Mouse (Mus musculus) small intestine, adult 2 months (tissue): ENCODE measurements around the gene Cemip. TPM values are rescaled to one million over a fixed set of nuclear protein-coding genes. Genes with fewer than 3 reads are reported as not detected.
A peak's percentile ranks its signal among the peaks of the same experiment; 100 is the strongest.

Experiments
- H3K27ac ChIP-seq: fragments of 200-500 bp; 2 replicates; pipeline ENCODE4 v1.5.1; 2012; ENCODE audit warnings: low read depth, low read length, control low read depth, inconsistent platforms; ENCODE audit not compliant: insufficient read depth
- H3K27me3 ChIP-seq: fragments of 200-500 bp; 2 replicates; pipeline ENCODE4 v1.6.1; 2012; ENCODE audit warnings: mild to moderate bottlenecking, moderate library complexity, low read length, inconsistent platforms; ENCODE audit not compliant: control insufficient read depth, insufficient read depth
- H3K36me3 ChIP-seq: fragments of 200-500 bp; 2 replicates; pipeline ENCODE4 v1.6.1; 2012; ENCODE audit warnings: mild to moderate bottlenecking, low read length, control low read depth, inconsistent platforms; ENCODE audit not compliant: control insufficient read depth, insufficient read depth
- H3K4me1 ChIP-seq: fragments of 200-500 bp; 2 replicates; pipeline ENCODE4 v1.6.1; 2012; ENCODE audit warnings: low read length, inconsistent platforms, mixed read lengths; ENCODE audit not compliant: control insufficient read depth, insufficient read depth, insufficient read length
- H3K4me3 ChIP-seq: fragments of 200-500 bp; 2 replicates; pipeline ENCODE4 v1.5.1; 2012; ENCODE audit warnings: low read depth, mild to moderate bottlenecking, control low read depth, inconsistent platforms, low read length, moderate library complexity
- CTCF ChIP-seq: fragments of 200-500 bp; IDR thresholded peaks from 2 replicates; pipeline ENCODE4 v1.5.1; 2012; ENCODE audit warnings: low read depth, mild to moderate bottlenecking, control low read depth, inconsistent platforms, low read length, moderate library complexity, mixed read lengths; ENCODE audit not compliant: insufficient replicate concordance, insufficient read length; ENCODE audit errors: extremely low read depth
- POLR2A ChIP-seq: fragments of 200-500 bp; IDR thresholded peaks from 2 replicates; pipeline ENCODE4 v1.6.1; 2012; ENCODE audit warnings: low read depth, mild to moderate bottlenecking, control low read depth, inconsistent platforms, low read length, moderate library complexity
- WGBS: fragments of 180-500 bp; shearing (Covaris S2); methylation state at CpG from one replicate; pipeline ENCODE4 v1.1.7; 2018; 5-methylcytosine and 5-hydroxymethylcytosine counted together
- polyA plus RNA-seq: library from polyadenylated mRNA; depleted of rRNA; stranded (reverse); fragments of >200 nt; gene quantifications from 2 replicates; pipeline ENCODE4 v1.2.3, GENCODE M21; 2012

Cemip gene
- polyA plus RNA-seq, 1 experiment = 0.27 TPM

DNA sequence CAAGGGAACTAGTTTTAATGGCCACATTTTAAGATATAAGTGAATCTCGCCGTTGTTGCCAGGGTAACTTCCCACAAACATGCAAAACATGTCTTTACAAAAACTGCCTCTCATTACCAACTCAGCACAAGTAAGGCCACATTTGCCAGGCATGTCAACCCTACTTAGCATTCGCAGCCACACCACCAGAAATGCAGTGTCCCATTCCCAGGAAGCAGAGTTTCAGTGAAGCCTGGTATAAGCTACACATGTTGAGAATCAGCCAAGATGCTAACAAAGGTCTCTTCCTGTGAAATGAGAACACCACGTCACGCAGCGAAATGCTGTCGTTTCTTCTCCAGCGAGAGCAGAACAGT lies 26.7 kb upstream of the Cemip start:
- H3K36me3 ChIP-seq = peaks cover 40% of the 10 kb centered on the region
- H3K27ac ChIP-seq = no peak overlapping the region
- TF ChIP-seq POLR2A = no peak
- TF ChIP-seq CTCF = no peak
- 84% methylated on average over 8 of the region's 8 CpGs for WGBS
- no peaks in the 10 kb centered on the region for H3K27me3 ChIP-seq
- peaks cover 26% of the 10 kb centered on the region for H3K4me1 ChIP-seq
- H3K4me3 ChIP-seq = no peak overlapping the region

DNA sequence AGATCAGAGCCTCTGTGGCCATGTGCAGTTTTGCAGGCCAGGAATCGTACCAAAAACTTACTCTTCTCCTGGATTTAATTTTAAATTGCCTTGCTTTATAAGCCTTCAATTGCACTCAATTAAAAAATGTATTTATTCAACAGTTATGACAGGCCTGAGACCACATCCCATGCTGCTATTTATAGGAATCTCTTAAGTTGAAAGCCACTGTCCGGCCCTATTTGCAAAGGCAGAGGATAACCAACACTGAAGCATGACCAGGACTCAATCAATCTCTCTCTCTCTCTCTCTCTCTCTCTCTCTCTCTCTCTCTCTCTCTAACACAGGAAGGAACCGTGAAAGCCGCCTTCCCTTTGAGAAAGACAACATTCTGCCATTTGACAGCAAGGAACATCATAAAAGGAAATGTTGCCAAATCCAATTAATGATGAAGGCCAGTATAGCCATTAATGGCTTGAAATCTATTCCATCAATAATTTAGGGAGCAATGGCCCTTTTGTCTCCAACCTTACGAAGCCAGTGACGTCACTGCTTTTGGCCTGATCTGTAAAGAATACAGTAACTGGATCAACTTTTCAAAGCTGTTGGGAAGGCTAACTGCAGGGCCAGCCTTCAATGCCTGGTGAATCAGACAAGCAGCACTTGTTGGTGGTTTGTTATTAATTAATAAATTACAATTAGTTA lies 26.2 kb upstream of the Cemip start:
- H3K36me3 ChIP-seq = peaks cover 40% of the 10 kb centered on the region
- peaks cover 22% of the 10 kb centered on the region for H3K4me1 ChIP-seq
- H3K4me3 ChIP-seq = no peak overlapping the region
- no peaks in the 10 kb centered on the region for H3K27me3 ChIP-seq
- 49% methylated on average over 6 of the region's 6 CpGs for WGBS
- no peak overlapping the region for H3K27ac ChIP-seq
- TF ChIP-seq POLR2A (no peak), CTCF (no peak)

DNA sequence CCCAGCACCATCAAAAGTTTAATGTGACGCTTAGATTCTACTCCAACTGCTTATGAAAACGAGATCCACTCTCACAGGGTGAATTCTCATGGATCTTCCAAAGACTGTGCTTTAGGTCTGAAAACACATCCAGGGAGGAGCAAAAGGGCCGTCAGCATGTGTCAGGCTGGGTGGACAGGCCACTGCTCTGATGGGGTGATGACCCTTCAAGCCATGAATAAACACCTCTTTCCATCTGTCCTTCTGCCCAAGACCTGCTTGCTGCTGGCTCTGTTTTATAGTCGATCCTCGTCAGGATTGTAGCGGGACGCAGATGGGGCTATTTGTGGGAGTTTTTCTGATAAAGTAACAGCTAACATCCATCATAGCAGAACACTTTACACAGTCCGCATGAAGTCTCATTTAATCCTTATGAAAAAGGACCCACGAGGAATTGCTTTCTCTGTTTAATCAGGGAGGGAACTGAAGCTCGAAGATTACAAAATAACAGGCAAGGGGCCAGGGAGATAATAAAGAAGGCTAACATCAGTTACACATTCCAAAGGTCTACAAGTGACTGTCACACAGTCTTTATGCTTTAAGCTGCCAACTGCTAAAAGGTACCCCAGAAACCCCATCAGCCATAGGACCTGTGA lies 25.5 kb upstream of the Cemip start:
- WGBS = 38% methylated on average over 10 of the region's 10 CpGs
- H3K4me3 ChIP-seq = no peak overlapping the region
- H3K4me1 ChIP-seq = peaks cover 17% of the 10 kb centered on the region
- no peaks in the 10 kb centered on the region for H3K27me3 ChIP-seq
- peaks cover 40% of the 10 kb centered on the region for H3K36me3 ChIP-seq
- H3K27ac ChIP-seq = peak overlapping the region; percentile 31; the same call in 1 of the 2 replicates
- no peak for TF ChIP-seq CTCF
- no peak for TF ChIP-seq POLR2A

DNA sequence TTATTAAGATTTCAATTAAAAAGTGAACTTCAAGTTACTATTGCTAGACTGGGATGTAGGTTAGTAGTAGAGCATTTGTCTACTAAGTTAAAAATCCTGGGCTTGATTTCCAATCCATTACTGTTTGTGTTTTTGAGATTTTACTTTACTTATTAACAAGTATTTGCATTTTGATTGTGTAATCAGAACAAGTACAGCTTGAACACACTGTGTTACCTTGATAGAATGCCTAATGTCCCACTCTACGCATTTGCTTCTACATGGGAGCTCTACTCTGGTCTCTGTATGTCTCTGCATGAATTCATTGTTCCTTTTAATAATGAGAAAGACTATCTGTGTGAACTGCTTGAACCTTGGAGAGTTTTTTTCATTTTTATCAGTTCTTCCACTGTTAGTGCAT lies 20.6 kb upstream of the Cemip start:
- TF ChIP-seq POLR2A (no peak), CTCF (no peak)
- Histone ChIP-seq H3K27me3 (no peaks in the 10 kb centered on the region), H3K4me1 (peaks cover 6% of the 10 kb centered on the region; the same call in 1 of the 2 replicates), H3K27ac (no peak overlapping the region), H3K4me3 (no peak overlapping the region), H3K36me3 (peaks cover 24% of the 10 kb centered on the region)
- WGBS = 92% methylated on average over 1 of the region's 1 CpGs

DNA sequence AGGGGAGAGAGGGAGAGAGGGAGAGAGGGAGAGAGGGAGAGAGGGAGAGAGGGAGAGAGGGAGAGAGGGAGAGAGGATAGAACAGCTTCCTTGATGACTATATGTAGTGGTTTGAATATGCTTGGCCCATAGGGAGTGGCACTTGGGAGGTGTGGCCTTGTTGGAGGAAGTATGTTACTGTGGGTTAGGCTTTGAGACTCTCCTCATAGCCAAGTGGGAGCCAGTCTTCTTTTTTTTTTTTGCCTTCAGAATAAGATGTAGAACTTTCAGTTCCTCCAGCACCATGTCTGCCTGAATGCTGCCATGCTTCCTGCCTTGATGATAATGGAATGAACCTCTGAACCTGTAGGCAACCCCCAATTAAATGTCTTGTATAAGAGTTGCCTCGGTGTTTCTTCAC lies 16.3 kb upstream of the Cemip start:
- 94% methylated on average over 1 of the region's 1 CpGs for WGBS
- peaks cover 2% of the 10 kb centered on the region; the same call in 1 of the 2 replicates for H3K4me1 ChIP-seq
- no peaks in the 10 kb centered on the region for H3K36me3 ChIP-seq
- H3K27ac ChIP-seq = peak overlapping the region; percentile 15; the same call in 1 of the 2 replicates
- no peak overlapping the region for H3K4me3 ChIP-seq
- no peak for TF ChIP-seq POLR2A
- TF ChIP-seq CTCF = no peak
- no peaks in the 10 kb centered on the region for H3K27me3 ChIP-seq

DNA sequence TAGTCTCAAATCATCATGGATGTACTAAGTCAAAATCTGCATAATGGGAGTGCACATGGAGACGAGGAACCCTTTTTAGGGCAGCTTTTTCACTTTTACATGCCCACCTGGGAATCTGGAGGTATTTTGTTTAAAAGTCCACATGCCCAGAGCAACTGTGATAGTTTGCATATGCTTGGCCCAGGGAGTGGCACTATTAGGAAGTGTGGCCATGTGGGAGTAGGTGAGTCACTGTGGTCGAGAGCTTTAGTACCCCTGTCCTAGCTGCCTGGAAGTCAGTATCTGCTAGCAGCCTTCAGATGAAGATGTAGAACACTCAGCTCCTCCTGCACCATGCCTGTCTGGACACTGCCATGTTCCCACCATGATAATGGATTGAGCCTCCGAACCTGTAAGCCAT lies 14.4 kb upstream of the Cemip start:
- Histone ChIP-seq H3K36me3 (no peaks in the 10 kb centered on the region), H3K27ac (no peak overlapping the region), H3K4me3 (no peak overlapping the region), H3K4me1 (peaks cover 2% of the 10 kb centered on the region; the same call in 1 of the 2 replicates), H3K27me3 (no peaks in the 10 kb centered on the region)
- no peak for TF ChIP-seq CTCF
- TF ChIP-seq POLR2A = no peak
- 71% methylated on average over 3 of the region's 3 CpGs for WGBS

DNA sequence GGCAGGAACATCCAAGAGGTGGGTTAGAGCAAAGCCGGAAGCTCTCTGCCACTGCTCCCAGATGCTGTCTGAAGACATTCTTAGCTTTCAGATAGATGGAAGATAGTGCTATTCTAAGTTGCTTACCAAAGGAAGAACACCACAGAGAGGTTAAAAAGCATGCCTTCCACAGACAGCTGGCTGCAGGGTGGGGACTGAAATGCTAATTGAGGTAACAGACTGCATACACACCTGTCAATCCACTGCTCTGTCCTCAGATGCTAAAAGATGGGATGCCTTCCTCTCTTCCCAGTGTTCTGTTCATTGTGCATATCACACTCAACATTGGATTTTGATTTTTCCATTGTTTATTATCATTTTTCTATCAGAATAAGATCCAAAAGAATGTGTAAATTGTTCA lies 11.8 kb upstream of the Cemip start:
- no peak overlapping the region for H3K27ac ChIP-seq
- H3K36me3 ChIP-seq = no peaks in the 10 kb centered on the region
- peaks cover 2% of the 10 kb centered on the region; the same call in 1 of the 2 replicates for H3K4me1 ChIP-seq
- H3K4me3 ChIP-seq = no peak overlapping the region
- 90% methylated on average over 1 of the region's 1 CpGs for WGBS
- no peaks in the 10 kb centered on the region for H3K27me3 ChIP-seq
- TF ChIP-seq POLR2A (no peak), CTCF (no peak)

DNA sequence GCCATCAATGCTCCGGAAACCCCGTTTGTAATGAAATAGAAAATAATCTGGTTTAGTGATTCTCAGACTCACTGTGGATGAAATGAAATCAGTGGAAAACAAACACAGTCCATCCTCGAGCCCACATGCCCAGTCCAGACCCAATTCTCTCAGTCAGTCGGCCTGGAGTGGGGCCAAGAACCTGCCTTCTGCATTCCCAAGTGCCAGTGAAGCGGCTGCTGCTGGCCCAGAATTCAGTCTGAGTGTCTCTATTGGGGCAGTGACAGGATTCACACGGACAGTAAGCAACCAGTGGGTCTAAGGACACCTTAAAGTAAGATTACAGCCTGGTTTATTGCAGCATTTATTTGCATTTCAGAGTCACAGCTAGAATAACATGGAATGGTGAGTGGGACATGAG lies 10.2 kb upstream of the Cemip start:
- H3K27ac ChIP-seq = no peak overlapping the region
- TF ChIP-seq CTCF (no peak), POLR2A (no peak)
- no peaks in the 10 kb centered on the region for H3K36me3 ChIP-seq
- H3K4me3 ChIP-seq = no peak overlapping the region
- H3K4me1 ChIP-seq = no peaks in the 10 kb centered on the region
- H3K27me3 ChIP-seq = no peaks in the 10 kb centered on the region
- WGBS = 65% methylated on average over 6 of the region's 6 CpGs
